Mouse (Mus musculus): ENCODE measurements around the gene Gm47283. TPM values are rescaled to one million over a fixed set of nuclear protein-coding genes. Genes with fewer than 3 reads are reported as not detected.
"Not testable (repeated sequence)": the region's sequence is repeated elsewhere in the genome, so short reads cannot be mapped to it uniquely, and the experiment has no call there.

Gene Gm47283
- polyA plus RNA-seq, 1 experiment from 2014 or later, result not detected

- not testable (repeated sequence) for H3K4me2 ChIP-seq (ENCODE audit: low read depth, low read length, severe bottlenecking); H3K4me3 ChIP-seq (ENCODE audit: low read depth, low read length); H3K27ac ChIP-seq (ENCODE audit: low read depth, low read length); H3K27me3 ChIP-seq (ENCODE audit: control insufficient read depth, insufficient read depth, low read length); H3K9ac ChIP-seq (ENCODE audit: low read length); H3K4me1 ChIP-seq (replicated peaks; ENCODE audit: control insufficient read depth, insufficient read depth, low read length)
- Histone ChIP-seq H3K36me3 (ENCODE audit: control insufficient read depth, insufficient read depth, low read length) (peaks cover 42% of the 10 kb centered on the region), H3K9me3 (ENCODE audit: control insufficient read depth, low read length) (peaks cover 51% of the 10 kb centered on the region)
- peak; percentile 62 for ATAC-seq (replicated peaks; ENCODE audit: low FRiP score)
- DNase-seq (ENCODE audit: low spot score), result peak; percentile 92
- WGBS, result 77% methylated on average over 38 of the region's 38 CpGs
Observed at GRCm38 (mm10) chrY:90741006-90741405, 43.5 kb upstream of the Gm47283 start.

GRCm38 (mm10) chrY:90741452-90742260 is 42.9 kb upstream of the Gm47283 start:
- not testable (repeated sequence) for H3K4me1 ChIP-seq (replicated peaks; ENCODE audit: control insufficient read depth, insufficient read depth, low read length); H3K9ac ChIP-seq (ENCODE audit: low read length); H3K27me3 ChIP-seq (ENCODE audit: control insufficient read depth, insufficient read depth, low read length); H3K4me3 ChIP-seq (ENCODE audit: low read depth, low read length); H3K4me2 ChIP-seq (ENCODE audit: low read depth, low read length, severe bottlenecking); H3K27ac ChIP-seq (ENCODE audit: low read depth, low read length)
- peaks cover 51% of the 10 kb centered on the region for H3K9me3 ChIP-seq (ENCODE audit: control insufficient read depth, low read length)
- ATAC-seq (replicated peaks; ENCODE audit: low FRiP score) (peak; percentile 45), DNase-seq (ENCODE audit: low spot score) (peak; percentile 88)
- peaks cover 42% of the 10 kb centered on the region for H3K36me3 ChIP-seq (ENCODE audit: control insufficient read depth, insufficient read depth, low read length)
- 85% methylated on average over 42 of the region's 43 CpGs for WGBS

- H3K4me3 ChIP-seq (ENCODE audit: low read depth, low read length); H3K27ac ChIP-seq (ENCODE audit: low read depth, low read length); ATAC-seq (replicated peaks; ENCODE audit: low FRiP score); H3K4me1 ChIP-seq (replicated peaks; ENCODE audit: control insufficient read depth, insufficient read depth, low read length); H3K9ac ChIP-seq (ENCODE audit: low read length); H3K4me2 ChIP-seq (ENCODE audit: low read depth, low read length, severe bottlenecking); H3K27me3 ChIP-seq (ENCODE audit: control insufficient read depth, insufficient read depth, low read length): not testable (repeated sequence)
- Histone ChIP-seq H3K36me3 (ENCODE audit: control insufficient read depth, insufficient read depth, low read length) (peaks cover 42% of the 10 kb centered on the region), H3K9me3 (ENCODE audit: control insufficient read depth, low read length) (peaks cover 51% of the 10 kb centered on the region)
- 87% methylated on average over 49 of the region's 49 CpGs for WGBS
- DNase-seq (ENCODE audit: low spot score), result peak; percentile 84
Observed at GRCm38 (mm10) chrY:90742261-90743052, 42.1 kb upstream of the Gm47283 start.

- not testable (repeated sequence) for H3K27ac ChIP-seq (ENCODE audit: low read depth, low read length); H3K4me2 ChIP-seq (ENCODE audit: low read depth, low read length, severe bottlenecking); H3K27me3 ChIP-seq (ENCODE audit: control insufficient read depth, insufficient read depth, low read length); H3K9ac ChIP-seq (ENCODE audit: low read length); H3K4me1 ChIP-seq (replicated peaks; ENCODE audit: control insufficient read depth, insufficient read depth, low read length); ATAC-seq (replicated peaks; ENCODE audit: low FRiP score); H3K4me3 ChIP-seq (ENCODE audit: low read depth, low read length)
- 84% methylated on average over 43 of the region's 46 CpGs for WGBS
- peaks cover 42% of the 10 kb centered on the region for H3K36me3 ChIP-seq (ENCODE audit: control insufficient read depth, insufficient read depth, low read length)
- peak; percentile 68 for DNase-seq (ENCODE audit: low spot score)
- peaks cover 51% of the 10 kb centered on the region for H3K9me3 ChIP-seq (ENCODE audit: control insufficient read depth, low read length)
Observed at GRCm38 (mm10) chrY:90743053-90743810, 41.3 kb upstream of the Gm47283 start.

GRCm38 (mm10) chrY:90743811-90744220 is 40.7 kb upstream of the Gm47283 start:
- Histone ChIP-seq H3K4me2 (ENCODE audit: low read depth, low read length, severe bottlenecking) (no peak overlapping the region), H3K4me3 (ENCODE audit: low read depth, low read length) (no peak overlapping the region), H3K9ac (ENCODE audit: low read length) (no peak overlapping the region), H3K36me3 (ENCODE audit: control insufficient read depth, insufficient read depth, low read length) (peaks cover 42% of the 10 kb centered on the region), H3K27me3 (ENCODE audit: control insufficient read depth, insufficient read depth, low read length) (no peaks in the 10 kb centered on the region), H3K27ac (ENCODE audit: low read depth, low read length) (no peak overlapping the region), H3K9me3 (ENCODE audit: control insufficient read depth, low read length) (peaks cover 48% of the 10 kb centered on the region), H3K4me1 (replicated peaks; ENCODE audit: control insufficient read depth, insufficient read depth, low read length) (no peaks in the 10 kb centered on the region)
- DNase-seq (ENCODE audit: low spot score) (no peak), ATAC-seq (replicated peaks; ENCODE audit: low FRiP score) (no peak)
- 81% methylated on average over 4 of the region's 21 CpGs for WGBS

- peak; percentile 91 for DNase-seq (ENCODE audit: low spot score)
- H3K4me1 ChIP-seq (replicated peaks; ENCODE audit: control insufficient read depth, insufficient read depth, low read length); H3K27ac ChIP-seq (ENCODE audit: low read depth, low read length); H3K4me2 ChIP-seq (ENCODE audit: low read depth, low read length, severe bottlenecking); H3K9ac ChIP-seq (ENCODE audit: low read length); H3K4me3 ChIP-seq (ENCODE audit: low read depth, low read length); H3K27me3 ChIP-seq (ENCODE audit: control insufficient read depth, insufficient read depth, low read length): not testable (repeated sequence)
- 65% methylated on average over 51 of the region's 51 CpGs for WGBS
- ATAC-seq (replicated peaks; ENCODE audit: low FRiP score), result peak; percentile 91
- Histone ChIP-seq H3K9me3 (ENCODE audit: control insufficient read depth, low read length) (peaks cover 41% of the 10 kb centered on the region), H3K36me3 (ENCODE audit: control insufficient read depth, insufficient read depth, low read length) (peaks cover 36% of the 10 kb centered on the region)
Observed at GRCm38 (mm10) chrY:90744381-90744981, 40.1 kb upstream of the Gm47283 start.

- H3K9ac ChIP-seq (ENCODE audit: low read length); ATAC-seq (replicated peaks; ENCODE audit: low FRiP score); DNase-seq (ENCODE audit: low spot score); H3K27ac ChIP-seq (ENCODE audit: low read depth, low read length); H3K27me3 ChIP-seq (ENCODE audit: control insufficient read depth, insufficient read depth, low read length); H3K4me3 ChIP-seq (ENCODE audit: low read depth, low read length); H3K4me2 ChIP-seq (ENCODE audit: low read depth, low read length, severe bottlenecking); H3K4me1 ChIP-seq (replicated peaks; ENCODE audit: control insufficient read depth, insufficient read depth, low read length): not testable (repeated sequence)
- H3K9me3 ChIP-seq (ENCODE audit: control insufficient read depth, low read length), result peaks cover 34% of the 10 kb centered on the region
- WGBS, result 95% methylated on average over 5 of the region's 5 CpGs
- peaks cover 28% of the 10 kb centered on the region for H3K36me3 ChIP-seq (ENCODE audit: control insufficient read depth, insufficient read depth, low read length)
Observed at GRCm38 (mm10) chrY:90745256-90745655, 39.3 kb upstream of the Gm47283 start.

GRCm38 (mm10) chrY:90754721-90755120 is 29.8 kb upstream of the Gm47283 start, which contains the start of gene Gm21860:
Gene Gm21860 (minus strand): TSS chrY:90754821.
- not testable (repeated sequence) for DNase-seq (ENCODE audit: low spot score); H3K27ac ChIP-seq (ENCODE audit: low read depth, low read length); H3K9me3 ChIP-seq (ENCODE audit: control insufficient read depth, low read length); H3K9ac ChIP-seq (ENCODE audit: low read length); H3K4me2 ChIP-seq (ENCODE audit: low read depth, low read length, severe bottlenecking); ATAC-seq (replicated peaks; ENCODE audit: low FRiP score); H3K4me1 ChIP-seq (replicated peaks; ENCODE audit: control insufficient read depth, insufficient read depth, low read length); H3K4me3 ChIP-seq (ENCODE audit: low read depth, low read length); H3K27me3 ChIP-seq (ENCODE audit: control insufficient read depth, insufficient read depth, low read length); H3K36me3 ChIP-seq (ENCODE audit: control insufficient read depth, insufficient read depth, low read length)
- no CpG with 5 or more reads among the region's 8 CpGs for WGBS

Data from forebrain, embryonic 11.5 days (tissue).